Mouse (Mus musculus) bone marrow, adult 2 months (tissue): ENCODE data around the gene Slc34a2.

Source experiments
- CTCF ChIP-seq: fragments of 200-500 bp; IDR thresholded peaks from 2 replicates; pipeline ENCODE4 v1.5.1; 2011; ENCODE audit warnings: low read length, control low read depth; ENCODE audit not compliant: control insufficient read depth, insufficient read depth
- POLR2A ChIP-seq: fragments of 200-500 bp; IDR thresholded peaks from 2 replicates; pipeline ENCODE4 v1.6.1; 2011; ENCODE audit warnings: low read depth, mild to moderate bottlenecking, control low read depth, low read length, borderline replicate concordance; ENCODE audit not compliant: control insufficient read depth

DNA sequence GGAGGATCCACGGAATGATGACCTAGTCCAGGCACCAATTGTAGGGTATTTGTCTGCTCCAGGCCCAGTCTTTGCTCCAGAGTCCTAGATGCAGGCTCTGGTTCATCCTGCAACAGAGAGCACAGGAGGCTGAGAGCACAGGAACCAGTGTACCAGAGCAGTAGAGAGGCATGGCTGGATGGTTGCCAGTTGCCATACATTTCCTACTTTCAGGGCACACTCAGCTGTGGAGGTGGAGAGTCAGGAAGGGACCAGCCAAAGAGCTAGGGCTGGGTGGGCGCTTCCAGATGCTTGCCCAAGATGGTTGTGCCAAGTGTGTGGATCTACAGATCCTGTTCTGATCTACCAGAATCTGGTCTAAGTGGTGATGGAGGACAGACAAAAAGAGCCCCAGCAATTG, 15.4 kb downstream of the Slc34a2 start:
- TF ChIP-seq CTCF (no peak), POLR2A (no peak)
